Mouse (Mus musculus) hindbrain, postnatal 0 days (tissue): Measurements from ENCODE around the gene Gm4952. TPM values are rescaled to one million over a fixed set of nuclear protein-coding genes. Genes with fewer than 3 reads are reported as not detected.

Source experiments
- ATAC-seq: fragments of 200-750 bp; cut with Nextera tagmentation; 2 replicates; pipeline ENCODE4 v1.8.0; 2017; ENCODE audit warnings: mild to moderate bottlenecking, moderate TSS enrichment, moderate library complexity
- DNase-seq: peaks from one replicate; pipeline ENCODE4 v3.0.0-alpha.2; 2015; ENCODE audit warnings: low spot score
- H3K27ac ChIP-seq: fragments of 300-500 bp; sonication (generic); 2 replicates; pipeline ENCODE4 v1.5.1; 2014; ENCODE audit warnings: mild to moderate bottlenecking
- H3K27me3 ChIP-seq: fragments of 300-500 bp; sonication (generic); 2 replicates; pipeline ENCODE4 v1.6.1; 2014; ENCODE audit warnings: low read length, mixed read lengths; ENCODE audit not compliant: insufficient read depth
- H3K36me3 ChIP-seq: fragments of 300-500 bp; sonication (generic); 2 replicates; pipeline ENCODE4 v1.6.1; 2014; ENCODE audit warnings: low read length, mixed read lengths; ENCODE audit not compliant: insufficient read depth
- H3K4me1 ChIP-seq: fragments of 300-500 bp; sonication (generic); 2 replicates; pipeline ENCODE4 v1.6.1; 2014; ENCODE audit warnings: antibody characterized with exemption, low read length, mixed read lengths; ENCODE audit not compliant: insufficient read depth
- H3K4me2 ChIP-seq: fragments of 300-500 bp; sonication (generic); 2 replicates; pipeline ENCODE4 v1.6.1; 2014; ENCODE audit warnings: low read depth, mild to moderate bottlenecking, low read length, moderate library complexity, mixed read lengths
- H3K4me3 ChIP-seq: fragments of 300-500 bp; sonication (generic); 2 replicates; pipeline ENCODE4 v1.5.1; 2014; ENCODE audit warnings: low read length
- H3K9ac ChIP-seq: fragments of 300-500 bp; sonication (generic); replicated peaks from 2 replicates; pipeline ENCODE4 v1.6.1; 2014; ENCODE audit warnings: mild to moderate bottlenecking, low read length, moderate library complexity, mixed read lengths
- H3K9me3 ChIP-seq: fragments of 300-500 bp; sonication (generic); 2 replicates; pipeline ENCODE4 v1.6.1; 2016; ENCODE audit warnings: low read length, mixed read lengths
- CTCF ChIP-seq: IDR thresholded peaks from 2 replicates; pipeline ENCODE4 v1.5.1; 2016; ENCODE audit warnings: antibody characterized with exemption, control low read depth, low read depth
- WGBS: fragments of 180-500 bp; shearing (Covaris S2); extraction: QIAGEN DNeasy Blood & Tissue Kit; methylation state at CpG from one replicate; pipeline ENCODE4 v1.1.7; 2014; 5-methylcytosine and 5-hydroxymethylcytosine counted together
- polyA plus RNA-seq: library from polyadenylated mRNA; unstranded; fragments of >200 nt; fragmentation: Nextera tagmentation; extraction: Ambion mirVana; gene quantifications from 2 replicates; pipeline ENCODE4 v1.2.1, GENCODE M21; 2015
- total RNA-seq: library from RNA; depleted of rRNA; stranded (reverse); fragments of >200 nt; gene quantifications from 2 replicates; pipeline ENCODE4 v1.2.3, GENCODE M21; 2014; rRNA removed

The Gm4952 gene
- total and polyA plus RNA-seq, 2 experiments from 2014 or later = 0.43 TPM; not detected in 1

DNA sequence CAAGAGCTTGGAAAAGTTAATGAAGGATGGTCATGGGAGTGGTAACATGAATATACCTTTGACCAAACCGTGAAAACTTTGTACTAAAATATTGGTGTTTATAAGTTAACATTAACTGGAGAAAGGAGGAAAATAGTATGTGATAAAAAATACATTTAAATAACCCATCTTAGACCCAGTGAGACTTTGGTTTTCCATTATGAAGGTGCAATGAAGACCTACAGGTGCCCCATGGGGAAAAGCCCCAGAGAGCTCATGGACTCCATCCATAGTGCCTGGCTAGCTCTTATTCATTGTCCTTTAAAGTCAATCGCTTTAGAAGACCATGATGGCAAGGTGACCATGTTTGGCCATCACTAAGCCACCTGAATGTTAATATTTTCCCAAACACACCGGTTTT, 78.0 kb downstream of the Gm4952 start, which contains the start of gene Olfr1443:
Olfr1443 (plus strand) TSS at position 301 of the 400 bp plus-strand sequence.
- no peak for ATAC-seq
- Histone ChIP-seq H3K9ac (no peak within 1 kb of the TSS), H3K36me3 (no peaks in the 10 kb centered on the region), H3K4me2 (no peak within 1 kb of the TSS), H3K9me3 (no peaks in the 10 kb centered on the region), H3K4me3 (no peak within 1 kb of the TSS), H3K27me3 (no peaks in the 10 kb centered on the region), H3K4me1 (no peaks in the 10 kb centered on the region), H3K27ac (no peak within 1 kb of the TSS)
- DNase-seq = no peak
- TF ChIP-seq CTCF = no peak
- 73% methylated on average over 3 of the region's 3 CpGs for WGBS

Other genes with a start within 250 kb of the Gm4952 start
- gene Olfr1440, start 212.7 kb upstream of the Gm4952 start, total RNA-seq = not detected in 2 replicates
- gene Olfr1440, start 212.7 kb upstream of the Gm4952 start, polyA plus RNA-seq = not detected in 2 replicates
- gene Olfr1441, start 182.5 kb upstream of the Gm4952 start, total RNA-seq = not detected in 2 replicates
- not detected in 2 replicates for gene Olfr1441, start 182.5 kb upstream of the Gm4952 start, polyA plus RNA-seq
- gene Pfpl, start 172.1 kb upstream of the Gm4952 start, total RNA-seq = not detected in 2 replicates
- not detected in 2 replicates for gene Pfpl, start 172.1 kb upstream of the Gm4952 start, polyA plus RNA-seq
- gene Mpeg1, start 139.2 kb upstream of the Gm4952 start, total RNA-seq = 2.5 and 3.1 TPM in 2 replicates
- gene Mpeg1, start 139.2 kb upstream of the Gm4952 start, polyA plus RNA-seq = 1.0 and 1.2 TPM in 2 replicates
- 54.7 and 55.6 TPM in 2 replicates for gene Dtx4, start 98.5 kb upstream of the Gm4952 start, total RNA-seq
- 23.3 and 24.6 TPM in 2 replicates for gene Dtx4, start 98.5 kb upstream of the Gm4952 start, polyA plus RNA-seq
- gene Fam111a, start 54.2 kb upstream of the Gm4952 start, total RNA-seq = 1.9 and 4.8 TPM in 2 replicates
- gene Fam111a, start 54.2 kb upstream of the Gm4952 start, polyA plus RNA-seq = 3.2 and 3.3 TPM in 2 replicates
- gene Glyat, start 33.3 kb downstream of the Gm4952 start, total RNA-seq = not detected in 2 replicates
- gene Glyat, start 33.3 kb downstream of the Gm4952 start, polyA plus RNA-seq = 0.05 TPM in 1 of 2 replicates, not detected in the other
- gene Olfr1442, start 70.5 kb downstream of the Gm4952 start, total RNA-seq = not detected in 2 replicates
- not detected in 2 replicates for gene Olfr1442, start 70.5 kb downstream of the Gm4952 start, polyA plus RNA-seq
- not detected in 2 replicates for gene Olfr1443, start 78.1 kb downstream of the Gm4952 start, total RNA-seq
- not detected in 2 replicates for gene Olfr1443, start 78.1 kb downstream of the Gm4952 start, polyA plus RNA-seq
- gene Keg1, start 95.8 kb downstream of the Gm4952 start, total RNA-seq = not detected in 2 replicates
- gene Keg1, start 95.8 kb downstream of the Gm4952 start, polyA plus RNA-seq = not detected in 2 replicates
- 0.42 and 1.3 TPM in 2 replicates for gene Cntf, start 165.7 kb downstream of the Gm4952 start, total RNA-seq
- 0.83 and 1.5 TPM in 2 replicates for gene Cntf, start 165.7 kb downstream of the Gm4952 start, polyA plus RNA-seq
- 42.5 and 49.1 TPM in 2 replicates for gene Zfp91, start 196.2 kb downstream of the Gm4952 start, total RNA-seq
- gene Zfp91, start 196.2 kb downstream of the Gm4952 start, polyA plus RNA-seq = 13.4 and 14.1 TPM in 2 replicates
- gene Lpxn, start 196.2 kb downstream of the Gm4952 start, total RNA-seq = 0.83 and 1.8 TPM in 2 replicates
- gene Lpxn, start 196.2 kb downstream of the Gm4952 start, polyA plus RNA-seq = 1.1 and 1.2 TPM in 2 replicates
- not detected in 2 replicates for gene Gm5244, start 246.7 kb downstream of the Gm4952 start, total RNA-seq
- not detected in 2 replicates for gene Gm5244, start 246.7 kb downstream of the Gm4952 start, polyA plus RNA-seq